Mouse (Mus musculus): ENCODE measurements at regions not wholly inside any gene's neighbourhood (a gene's known extent, or its start where the extent isn't known, plus 50 kb on each side); places are given as distances from the start of the nearest gene placed in this dataset.

DNA sequence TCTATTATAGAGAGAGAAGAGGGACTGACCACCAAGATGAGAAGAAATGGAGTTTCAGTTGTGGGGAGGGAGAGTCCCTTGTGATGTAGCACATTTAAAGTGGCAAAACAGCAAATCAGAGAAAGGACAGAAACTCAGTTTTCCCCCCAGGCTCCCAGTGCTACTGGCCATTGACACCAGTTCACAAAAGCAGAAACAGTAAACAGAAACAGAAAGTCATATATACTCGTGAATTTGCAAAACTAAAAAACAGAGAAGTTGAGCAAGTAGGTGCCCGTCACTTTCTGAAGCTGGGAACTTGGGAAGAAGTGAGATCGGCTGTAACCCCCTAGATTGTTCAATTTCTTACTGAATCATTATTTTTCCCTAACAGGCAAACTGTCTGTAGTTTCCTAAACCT is 86.3 kb upstream of the Gm12728 start:
- no peak overlapping the region for H3K4me3 ChIP-seq (ENCODE audit: control insufficient read depth in 1 of 2, insufficient read depth in 1 of 2, low read depth in 2 of 2, low read length in 2 of 2)
- TF ChIP-seq NRF1 (IDR thresholded peaks at IDR 0.05; ENCODE audit: insufficient read depth, low read depth, low read length, poor library complexity, severe bottlenecking) (no peak), MAZ (IDR thresholded peaks at IDR 0.05; ENCODE audit: low read depth, low read length) (no peak), GATA1 (IDR thresholded peaks at IDR 0.05; ENCODE audit: low read depth, low read length) (no peak), ETS1 (IDR thresholded peaks at IDR 0.05; ENCODE audit: low read depth, low read length) (no peak), KAT2A (conservative IDR thresholded peaks at IDR 0.05; ENCODE audit: low read depth, low read length) (no peak)
- no peak overlapping the region for H3K27ac ChIP-seq (ENCODE audit: control insufficient read depth, low read depth, low read length)

DNA sequence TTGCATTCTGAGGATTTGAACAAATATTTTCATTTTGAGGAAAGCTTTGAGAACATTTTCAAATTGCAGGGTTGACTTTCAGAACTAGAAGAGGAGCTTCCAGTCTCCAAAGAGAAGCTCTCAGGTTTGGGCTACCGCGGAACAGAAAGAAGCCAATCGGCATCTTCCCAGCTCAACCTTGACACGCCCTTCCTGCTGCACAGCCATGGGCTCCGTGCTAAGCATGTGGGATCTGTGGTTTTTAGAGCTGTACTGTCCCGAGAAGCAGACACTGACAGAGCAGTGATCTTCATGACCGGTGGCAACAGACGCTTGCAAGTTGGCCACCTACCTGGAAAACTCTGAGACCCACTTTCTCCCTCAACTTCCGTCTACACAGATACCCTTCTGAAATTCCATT is 85.4 kb upstream of the Gm12728 start:
- Histone ChIP-seq H3K4me1 (ENCODE audit: control insufficient read depth in 1 of 2, insufficient read depth in 2 of 2, low read length in 2 of 2) (no peaks in the 10 kb centered on the region), H3K36me3 (ENCODE audit: control insufficient read depth in 1 of 2, insufficient read depth in 2 of 2, low read length in 2 of 2) (no peaks in the 10 kb centered on the region), H3K9me3 (replicated peaks; ENCODE audit: insufficient read depth, low read length) (no peaks in the 10 kb centered on the region), H3K79me2 (ENCODE audit: control insufficient read depth, insufficient read depth, low read length, poor library complexity) (no peaks in the 10 kb centered on the region), H3K27me3 (ENCODE audit: control insufficient read depth in 1 of 2, insufficient read depth in 2 of 2, low read length in 2 of 2) (no peaks in the 10 kb centered on the region), H3K9ac (ENCODE audit: control insufficient read depth, low read depth, low read length, poor library complexity, severe bottlenecking) (no peak overlapping the region), H3K4me3 (ENCODE audit: control insufficient read depth in 1 of 2, insufficient read depth in 1 of 2, low read depth in 2 of 2, low read length in 2 of 2) (no peak overlapping the region), H3K27ac (ENCODE audit: control insufficient read depth, low read depth, low read length) (no peak overlapping the region)
- DNase-seq (ENCODE audit: low read depth, low spot score), result no peak
- TF ChIP-seq ZKSCAN1 (IDR thresholded peaks at IDR 0.05; ENCODE audit: low read depth, low read length), result no peak
- TF ChIP-seq UBTF (IDR thresholded peaks at IDR 0.05; ENCODE audit: borderline replicate concordance, insufficient read depth, low read depth, low read length), result no peak
- no peak for TF ChIP-seq SIN3A (IDR thresholded peaks at IDR 0.05; ENCODE audit: low read length)
- no peak for TF ChIP-seq POLR2AphosphoS2 (IDR thresholded peaks at IDR 0.05; ENCODE audit: low read length)
- TF ChIP-seq MAX (IDR thresholded peaks at IDR 0.05; ENCODE audit: low read length), result no peak
- no peak for TF ChIP-seq USF1 (IDR thresholded peaks at IDR 0.05; ENCODE audit: low read depth, low read length)
- no peak for TF ChIP-seq MAFK (IDR thresholded peaks at IDR 0.05; ENCODE audit: borderline replicate concordance, low read depth, low read length)

More for the DNA sequence above, 86.3 kb upstream of the Gm12728 start:
- no peaks in the 10 kb centered on the region for H3K79me2 ChIP-seq (ENCODE audit: control insufficient read depth, insufficient read depth, low read length, poor library complexity)
- no peaks in the 10 kb centered on the region for H3K9me3 ChIP-seq (replicated peaks; ENCODE audit: insufficient read depth, low read length)
- no peak overlapping the region for H3K9ac ChIP-seq (ENCODE audit: control insufficient read depth, low read depth, low read length, poor library complexity, severe bottlenecking)
- H3K27me3 ChIP-seq (ENCODE audit: control insufficient read depth in 1 of 2, insufficient read depth in 2 of 2, low read length in 2 of 2), result no peaks in the 10 kb centered on the region
- H3K4me1 ChIP-seq (ENCODE audit: control insufficient read depth in 1 of 2, insufficient read depth in 2 of 2, low read length in 2 of 2), result no peaks in the 10 kb centered on the region
- DNase-seq (ENCODE audit: low read depth, low spot score), result no peak
- H3K36me3 ChIP-seq (ENCODE audit: control insufficient read depth in 1 of 2, insufficient read depth in 2 of 2, low read length in 2 of 2), result no peaks in the 10 kb centered on the region

DNA sequence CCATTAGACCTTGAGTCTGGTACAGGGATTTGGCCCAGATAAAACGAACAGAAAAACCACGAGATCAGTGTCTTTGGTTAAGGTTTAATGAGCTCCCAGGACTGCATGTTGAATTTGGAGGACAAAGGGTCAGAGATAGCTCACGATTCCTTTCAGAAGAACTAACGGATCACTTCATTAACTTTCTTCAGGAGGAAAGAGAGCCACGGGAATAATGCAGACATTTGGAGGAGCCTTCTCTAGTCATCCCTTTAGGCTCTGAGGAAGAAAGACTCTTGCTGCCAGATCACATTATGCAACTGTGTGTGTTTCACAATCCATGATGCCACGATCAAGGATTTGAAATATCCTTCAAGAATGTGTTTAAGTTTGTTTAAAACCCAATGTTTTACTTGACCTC is 83.7 kb upstream of the Gm12728 start:
- no peak for TF ChIP-seq USF1 (IDR thresholded peaks at IDR 0.05; ENCODE audit: low read depth, low read length)
- TF ChIP-seq MAFK (IDR thresholded peaks at IDR 0.05; ENCODE audit: borderline replicate concordance, low read depth, low read length), result no peak
- no peak for TF ChIP-seq BHLHE40 (IDR thresholded peaks at IDR 0.05; ENCODE audit: borderline replicate concordance, low read depth, low read length)
- TF ChIP-seq E2F4 (IDR thresholded peaks at IDR 0.05; ENCODE audit: borderline replicate concordance, low read depth, low read length), result no peak
- TF ChIP-seq RAD21 (IDR thresholded peaks at IDR 0.05; ENCODE audit: low read depth, low read length), result no peak
- TF ChIP-seq SIN3A (IDR thresholded peaks at IDR 0.05; ENCODE audit: low read length), result no peak
- no peak for TF ChIP-seq MYC (IDR thresholded peaks at IDR 0.05; ENCODE audit: low read depth, low read length)
- TF ChIP-seq RCOR1 (IDR thresholded peaks at IDR 0.05; ENCODE audit: low read depth, low read length), result no peak
- no peak for TF ChIP-seq POLR2A (IDR thresholded peaks at IDR 0.05; ENCODE audit: control insufficient read depth in 1 of 2, insufficient read depth in 1 of 2, low read depth in 1 of 2, low read length in 2 of 2, poor library complexity in 1 of 2)
- no peak for TF ChIP-seq GABPA (IDR thresholded peaks at IDR 0.05; ENCODE audit: low read depth, low read length)
- TF ChIP-seq POLR2AphosphoS5 (IDR thresholded peaks at IDR 0.05; ENCODE audit: borderline replicate concordance, low read depth, low read length), result no peak
- TF ChIP-seq ZMIZ1 (IDR thresholded peaks at IDR 0.05; ENCODE audit: low read depth, low read length), result no peak
- H3K36me3 ChIP-seq (ENCODE audit: control insufficient read depth in 1 of 2, insufficient read depth in 2 of 2, low read length in 2 of 2), result no peaks in the 10 kb centered on the region
- H3K9me3 ChIP-seq (replicated peaks; ENCODE audit: insufficient read depth, low read length), result no peaks in the 10 kb centered on the region
- H3K27ac ChIP-seq (ENCODE audit: control insufficient read depth, low read depth, low read length), result no peak overlapping the region
- no peaks in the 10 kb centered on the region for H3K79me2 ChIP-seq (ENCODE audit: control insufficient read depth, insufficient read depth, low read length, poor library complexity)
- no peaks in the 10 kb centered on the region for H3K4me1 ChIP-seq (ENCODE audit: control insufficient read depth in 1 of 2, insufficient read depth in 2 of 2, low read length in 2 of 2)
- H3K9ac ChIP-seq (ENCODE audit: control insufficient read depth, low read depth, low read length, poor library complexity, severe bottlenecking), result no peak overlapping the region
- no peaks in the 10 kb centered on the region for H3K27me3 ChIP-seq (ENCODE audit: control insufficient read depth in 1 of 2, insufficient read depth in 2 of 2, low read length in 2 of 2)
- no peak for DNase-seq (ENCODE audit: low read depth, low spot score)
- no peak overlapping the region for H3K4me3 ChIP-seq (ENCODE audit: control insufficient read depth in 1 of 2, insufficient read depth in 1 of 2, low read depth in 2 of 2, low read length in 2 of 2)
